Mouse (Mus musculus): ENCODE results near the gene Gm16223. TPM values are rescaled to one million over a fixed set of nuclear protein-coding genes. Genes with fewer than 3 reads are reported as not detected.

Gm16223 gene
- polyA plus RNA-seq, 1 experiment: not detected

- TF ChIP-seq CTCF (conservative IDR thresholded peaks at IDR 0.05; ENCODE audit: insufficient read depth, insufficient read length, low read depth, low read length) (no peak), POLR2A (IDR thresholded peaks at IDR 0.05; ENCODE audit: low read depth, low read length) (no peak)
- 79% methylated on average over 4 of the region's 4 CpGs for WGBS
- H3K4me3 ChIP-seq (ENCODE audit: insufficient read depth, low read depth, low read length): no peak overlapping the region
These were observed 144.6 kb downstream of the Gm16223 start for GRCm38 (mm10) chr5:42212353-42212752.

GRCm38 (mm10) chr5:42224840-42225239 lies 157.1 kb downstream of the Gm16223 start:
- WGBS: 88% methylated on average over 1 of the region's 1 CpGs
- H3K4me3 ChIP-seq (ENCODE audit: insufficient read depth, low read depth, low read length): no peak overlapping the region
- no peaks in the 10 kb centered on the region for H3K36me3 ChIP-seq (ENCODE audit: control insufficient read depth, insufficient read depth, low read length)
- no peaks in the 10 kb centered on the region for H3K4me1 ChIP-seq (ENCODE audit: control insufficient read depth, insufficient read depth, low read length)
- H3K27me3 ChIP-seq (replicated peaks; ENCODE audit: control insufficient read depth, insufficient read depth, low read length): no peaks in the 10 kb centered on the region
- DNase-seq: no peak
- H3K27ac ChIP-seq (ENCODE audit: insufficient read depth, low read depth, low read length): no peak overlapping the region
- TF ChIP-seq POLR2A (IDR thresholded peaks at IDR 0.05; ENCODE audit: low read depth, low read length) (no peak), CTCF (conservative IDR thresholded peaks at IDR 0.05; ENCODE audit: insufficient read depth, insufficient read length, low read depth, low read length) (no peak)

More at GRCm38 (mm10) chr5:42212353-42212752, 144.6 kb downstream of the Gm16223 start:
- no peak for DNase-seq
- Histone ChIP-seq H3K4me1 (ENCODE audit: control insufficient read depth, insufficient read depth, low read length) (no peaks in the 10 kb centered on the region), H3K36me3 (ENCODE audit: control insufficient read depth, insufficient read depth, low read length) (no peaks in the 10 kb centered on the region), H3K27ac (ENCODE audit: insufficient read depth, low read depth, low read length) (no peak overlapping the region), H3K27me3 (replicated peaks; ENCODE audit: control insufficient read depth, insufficient read depth, low read length) (no peaks in the 10 kb centered on the region)

- Histone ChIP-seq H3K27ac (ENCODE audit: insufficient read depth, low read depth, low read length) (no peak overlapping the region), H3K36me3 (ENCODE audit: control insufficient read depth, insufficient read depth, low read length) (no peaks in the 10 kb centered on the region), H3K27me3 (replicated peaks; ENCODE audit: control insufficient read depth, insufficient read depth, low read length) (no peaks in the 10 kb centered on the region; the same call in 1 of the 2 replicates), H3K4me3 (ENCODE audit: insufficient read depth, low read depth, low read length) (no peak overlapping the region), H3K4me1 (ENCODE audit: control insufficient read depth, insufficient read depth, low read length) (no peaks in the 10 kb centered on the region)
- 55% methylated on average over 2 of the region's 2 CpGs for WGBS
- TF ChIP-seq POLR2A (IDR thresholded peaks at IDR 0.05; ENCODE audit: low read depth, low read length) (no peak), CTCF (conservative IDR thresholded peaks at IDR 0.05; ENCODE audit: insufficient read depth, insufficient read length, low read depth, low read length) (no peak)
- no peak for DNase-seq
These were observed 160.9 kb downstream of the Gm16223 start for GRCm38 (mm10) chr5:42228631-42229030.

- no peak for TF ChIP-seq CTCF (conservative IDR thresholded peaks at IDR 0.05; ENCODE audit: insufficient read depth, insufficient read length, low read depth, low read length)
- no peak for TF ChIP-seq POLR2A (IDR thresholded peaks at IDR 0.05; ENCODE audit: low read depth, low read length)
- no peak overlapping the region for H3K4me3 ChIP-seq (ENCODE audit: insufficient read depth, low read depth, low read length)
- no peaks in the 10 kb centered on the region for H3K27me3 ChIP-seq (replicated peaks; ENCODE audit: control insufficient read depth, insufficient read depth, low read length)
- no peaks in the 10 kb centered on the region for H3K4me1 ChIP-seq (ENCODE audit: control insufficient read depth, insufficient read depth, low read length)
- DNase-seq: no peak
- no peak overlapping the region for H3K27ac ChIP-seq (ENCODE audit: insufficient read depth, low read depth, low read length)
- 78% methylated on average over 5 of the region's 5 CpGs for WGBS
- no peaks in the 10 kb centered on the region for H3K36me3 ChIP-seq (ENCODE audit: control insufficient read depth, insufficient read depth, low read length)
These were observed 171.5 kb downstream of the Gm16223 start for GRCm38 (mm10) chr5:42239291-42239690.

GRCm38 (mm10) chr5:42239806-42240205 lies 172.0 kb downstream of the Gm16223 start:
- Histone ChIP-seq H3K4me1 (ENCODE audit: control insufficient read depth, insufficient read depth, low read length) (no peaks in the 10 kb centered on the region), H3K4me3 (ENCODE audit: insufficient read depth, low read depth, low read length) (no peak overlapping the region), H3K27ac (ENCODE audit: insufficient read depth, low read depth, low read length) (no peak overlapping the region), H3K36me3 (ENCODE audit: control insufficient read depth, insufficient read depth, low read length) (no peaks in the 10 kb centered on the region), H3K27me3 (replicated peaks; ENCODE audit: control insufficient read depth, insufficient read depth, low read length) (no peaks in the 10 kb centered on the region)
- no peak for DNase-seq
- TF ChIP-seq POLR2A (IDR thresholded peaks at IDR 0.05; ENCODE audit: low read depth, low read length) (no peak), CTCF (conservative IDR thresholded peaks at IDR 0.05; ENCODE audit: insufficient read depth, insufficient read length, low read depth, low read length) (no peak)

GRCm38 (mm10) chr5:42250376-42250775 lies 182.6 kb downstream of the Gm16223 start:
- Histone ChIP-seq H3K36me3 (ENCODE audit: control insufficient read depth, insufficient read depth, low read length) (no peaks in the 10 kb centered on the region), H3K4me1 (ENCODE audit: control insufficient read depth, insufficient read depth, low read length) (no peaks in the 10 kb centered on the region), H3K27ac (ENCODE audit: insufficient read depth, low read depth, low read length) (no peak overlapping the region), H3K27me3 (replicated peaks; ENCODE audit: control insufficient read depth, insufficient read depth, low read length) (no peaks in the 10 kb centered on the region), H3K4me3 (ENCODE audit: insufficient read depth, low read depth, low read length) (no peak overlapping the region)
- DNase-seq: no peak
- no peak for TF ChIP-seq POLR2A (IDR thresholded peaks at IDR 0.05; ENCODE audit: low read depth, low read length)
- no peak for TF ChIP-seq CTCF (conservative IDR thresholded peaks at IDR 0.05; ENCODE audit: insufficient read depth, insufficient read length, low read depth, low read length)
- WGBS: 87% methylated on average over 3 of the region's 3 CpGs

Other genes starting within 250 kb of the Gm16223 start
- 3.2 and 3.6 TPM in 2 replicates for gene Bod1l, start 223.6 kb upstream of the Gm16223 start, polyA plus RNA-seq (2012; rRNA removed)

All from kidney, adult 2 months (tissue).